Mouse (Mus musculus) brain, adult 2 months (tissue): ENCODE measurements around the gene Numb.
"Not testable (repeated sequence)": the region's sequence is repeated elsewhere in the genome, so short reads cannot be mapped to it uniquely, and the experiment has no call there.

Source experiments
- DNase-seq: peaks from one replicate; pipeline ENCODE4 v3.0.0; 2011; ENCODE audit warnings: low read depth, low spot score

Numb gene

GRCm38 (mm10) chr12:83921535-83922381, at the start of gene Numb:
TSS of gene Numb (minus strand) at chr12:83921934.
- DNase-seq: peak; percentile 100

GRCm38 (mm10) chr12:83965235-83965634, 43.5 kb upstream of the Numb start:
- no peak for DNase-seq

- DNase-seq: no peak
These were observed 36.5 kb upstream of the Numb start for GRCm38 (mm10) chr12:83958278-83958677.

GRCm38 (mm10) chr12:83951711-83952575, 30.2 kb upstream of the Numb start:
- DNase-seq: no peak

- peak; percentile 63 for DNase-seq
These were observed 29.3 kb upstream of the Numb start for GRCm38 (mm10) chr12:83950840-83951701.

- DNase-seq: peak; percentile 97
These were observed 28.7 kb upstream of the Numb start, which contains the start of gene Riox1 for GRCm38 (mm10) chr12:83950493-83950839. TSS of gene Riox1 (plus strand) at chr12:83950608.

- no peak for DNase-seq
These were observed 28.2 kb upstream of the Numb start for GRCm38 (mm10) chr12:83949776-83950492.

- DNase-seq: no peak
These were observed 27.3 kb upstream of the Numb start for GRCm38 (mm10) chr12:83949043-83949442.

GRCm38 (mm10) chr12:83947260-83947811, 25.6 kb upstream of the Numb start:
- DNase-seq: peak; percentile 43

- no peak for DNase-seq
These were observed 20.2 kb upstream of the Numb start for GRCm38 (mm10) chr12:83941938-83942337.

- no peak for DNase-seq
These were observed 18.3 kb upstream of the Numb start for GRCm38 (mm10) chr12:83940031-83940430.

- no peak for DNase-seq
These were observed 17.6 kb upstream of the Numb start for GRCm38 (mm10) chr12:83939332-83939731.

- not testable (repeated sequence) for DNase-seq
These were observed 16.9 kb upstream of the Numb start for GRCm38 (mm10) chr12:83938592-83938991.

GRCm38 (mm10) chr12:83937600-83937999, 15.9 kb upstream of the Numb start:
- peak; percentile 66 for DNase-seq

- DNase-seq: peak; percentile 30
These were observed 7.6 kb upstream of the Numb start for GRCm38 (mm10) chr12:83929186-83929804.

GRCm38 (mm10) chr12:83927747-83928146, 6.0 kb upstream of the Numb start:
- DNase-seq: no peak

- DNase-seq: no peak
These were observed 4.3 kb upstream of the Numb start for GRCm38 (mm10) chr12:83926061-83926460.

GRCm38 (mm10) chr12:83925160-83925703, 3.5 kb upstream of the Numb start:
- DNase-seq: no peak

- no peak for DNase-seq
These were observed 2.6 kb upstream of the Numb start for GRCm38 (mm10) chr12:83924332-83924731.

- peak; percentile 80 for DNase-seq
These were observed 1.7 kb upstream of the Numb start for GRCm38 (mm10) chr12:83923486-83923859.
